Mouse (Mus musculus) lung, postnatal 14 days (tissue): ENCODE measurements around the gene Arhgap23.
A peak's percentile ranks its signal among the peaks of the same experiment; 100 is the strongest.

ENCODE experiments used
- DNase-seq: peaks from one replicate; pipeline ENCODE4 v3.0.0; 2021

Arhgap23 gene

GRCm38 (mm10) chr11:97406094-97406951 lies 9.0 kb upstream of the Arhgap23 start:
- no peak for DNase-seq

DNA sequence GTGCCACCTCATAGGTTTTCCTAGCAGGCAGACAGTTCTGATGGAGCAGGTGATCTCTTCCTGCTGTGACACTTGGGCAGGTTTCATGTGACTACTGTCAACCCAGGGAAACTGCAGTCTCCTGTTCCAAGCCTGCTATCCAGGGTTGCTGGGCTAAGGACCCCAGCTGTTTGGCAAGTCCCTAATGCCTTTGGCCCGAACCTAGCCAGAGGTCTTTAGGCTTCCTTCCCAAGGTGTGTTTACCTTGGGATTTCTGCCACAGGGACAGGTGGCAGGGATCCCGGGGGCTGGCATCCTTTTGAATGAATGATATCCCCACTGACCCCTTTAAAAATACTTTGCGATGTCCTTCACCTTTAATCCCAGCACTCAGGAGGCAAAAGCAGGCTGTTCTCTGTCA lies 7.9 kb upstream of the Arhgap23 start:
- no peak for DNase-seq

- DNase-seq, result peak; percentile 91
Measured at GRCm38 (mm10) chr11:97408171-97408570, 7.2 kb upstream of the Arhgap23 start.

DNA sequence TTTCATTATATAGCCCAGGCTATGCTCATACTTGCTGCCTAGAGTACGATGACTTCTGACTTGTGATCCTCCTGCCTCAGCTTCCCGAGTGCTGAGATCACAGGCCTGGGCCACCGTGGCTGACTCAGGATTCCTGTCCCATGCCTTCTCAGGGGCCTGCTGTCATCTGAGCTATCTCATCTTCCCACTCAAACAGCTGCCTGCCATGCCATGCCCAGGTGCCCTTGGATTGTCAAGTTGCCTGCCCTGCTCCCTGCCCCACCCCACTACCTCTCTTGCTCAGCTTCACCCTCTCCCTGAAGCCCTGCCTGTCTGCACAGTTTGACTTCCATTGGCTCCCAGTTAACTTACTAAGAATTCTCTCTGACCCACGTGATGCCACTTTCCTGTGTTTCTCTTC lies 4.4 kb upstream of the Arhgap23 start:
- no peak for DNase-seq

DNA sequence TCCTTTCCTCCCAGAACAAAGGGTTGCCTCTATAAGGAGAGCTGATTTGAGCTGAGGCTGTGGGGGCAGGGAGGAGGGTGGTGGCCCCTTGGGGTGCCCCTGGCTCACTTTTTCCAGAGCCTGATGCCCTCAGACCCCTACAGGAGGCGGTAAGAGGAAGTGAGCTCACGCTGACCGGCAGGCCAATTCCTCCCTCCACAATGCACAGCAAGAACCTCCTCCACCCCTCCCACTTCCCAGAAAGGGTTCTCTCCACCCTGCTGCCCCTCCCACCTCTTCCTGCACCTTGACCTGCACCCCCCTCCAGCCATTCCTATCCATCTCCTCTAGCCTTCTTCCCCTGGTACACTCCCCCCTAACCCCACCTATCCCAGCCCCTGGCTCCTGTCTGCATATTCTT lies 3.2 kb upstream of the Arhgap23 start:
- peak; percentile 41 for DNase-seq

DNA sequence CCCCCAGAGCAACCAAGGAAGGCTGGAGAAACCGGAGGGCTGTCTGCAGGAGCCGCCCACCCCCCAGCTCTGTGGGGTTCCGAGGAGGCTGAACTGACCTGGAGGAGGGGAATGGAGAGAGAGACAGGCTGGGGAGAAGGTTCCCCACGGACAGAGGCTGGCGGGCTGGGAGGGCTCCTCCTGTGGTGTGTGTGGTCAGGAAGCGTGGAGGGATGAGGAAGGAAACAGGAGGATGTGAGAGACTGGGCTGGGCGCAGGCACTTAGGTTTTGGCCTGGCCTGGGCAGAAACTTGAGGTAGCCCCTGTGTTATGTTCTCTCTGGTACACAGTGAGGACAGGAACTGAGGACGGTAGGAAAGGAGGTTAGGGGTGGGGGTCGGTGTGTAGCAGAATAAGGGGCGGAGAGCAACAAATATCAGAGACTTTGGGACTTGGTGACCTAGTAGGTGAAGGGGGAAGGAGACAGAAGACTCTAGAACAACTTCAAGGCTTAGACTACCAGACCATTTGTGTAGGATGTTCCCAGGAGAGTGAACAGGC lies 2.5 kb upstream of the Arhgap23 start:
- no peak for DNase-seq

DNA sequence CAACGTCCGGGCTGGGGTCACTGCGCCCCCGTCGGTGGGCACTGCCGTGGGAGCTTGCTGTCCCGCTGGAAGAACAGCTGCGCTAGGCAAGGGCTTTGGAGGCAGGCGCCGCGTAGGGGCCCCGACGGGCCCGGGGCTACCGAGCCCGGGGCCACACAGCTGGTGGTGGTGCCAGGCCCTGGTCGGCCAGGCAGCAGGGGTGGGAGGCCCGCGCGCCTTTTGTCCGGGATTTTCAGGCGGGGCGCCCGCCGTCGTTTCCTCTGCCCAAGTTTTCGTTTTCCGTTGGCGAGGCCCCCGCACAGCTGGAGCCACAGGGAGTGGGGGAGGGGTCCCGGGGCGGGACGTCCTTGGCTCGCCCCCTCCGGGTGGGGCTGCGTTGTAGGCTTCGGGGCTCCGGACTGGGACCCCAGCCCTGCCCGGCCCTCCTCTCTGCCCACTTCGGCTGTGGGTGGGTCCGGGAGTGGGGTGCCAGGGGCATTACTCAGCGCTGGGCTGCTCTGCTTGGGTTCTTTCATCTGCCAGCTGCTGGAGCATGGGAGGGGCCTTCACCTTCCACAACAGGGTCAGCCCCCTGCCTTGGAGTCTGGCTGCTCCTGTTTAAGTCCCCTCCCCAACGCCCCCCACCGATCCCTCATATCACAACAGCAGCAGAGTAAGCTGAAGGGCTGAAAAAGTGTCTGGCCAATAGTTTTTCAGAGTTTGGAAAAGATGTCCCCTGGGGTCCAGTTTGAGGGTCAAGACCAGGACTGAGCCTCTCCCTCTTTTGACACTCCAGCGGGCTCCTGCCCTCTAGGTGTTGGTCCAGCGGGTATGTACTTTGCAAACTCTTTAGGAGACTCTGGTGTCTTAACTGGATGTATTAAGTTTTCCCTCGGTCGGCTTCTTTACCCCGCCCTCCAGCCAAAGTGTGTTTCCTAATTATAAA lies 641 bp downstream of the Arhgap23 start:
- peak; percentile 65 for DNase-seq

DNA sequence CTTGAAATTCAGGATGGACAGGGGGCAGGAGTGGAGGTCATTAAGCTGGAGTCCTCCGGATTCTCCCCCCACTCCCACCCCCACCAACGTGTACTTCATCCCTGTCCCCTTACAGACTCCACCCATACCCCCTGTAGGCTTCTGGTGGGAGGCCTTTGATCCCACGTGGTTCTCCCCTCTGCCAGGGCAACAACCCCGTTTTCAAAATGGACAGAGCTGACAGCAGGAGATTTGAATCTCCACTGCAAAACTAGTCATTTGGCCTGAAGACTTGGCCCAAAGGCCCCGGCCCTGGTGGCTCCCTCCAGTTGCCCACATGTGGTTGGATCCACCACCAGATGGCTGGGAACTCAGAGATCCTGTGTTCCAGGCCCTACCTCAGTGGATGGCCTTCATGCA lies 1.3 kb downstream of the Arhgap23 start:
- DNase-seq, result no peak

- DNase-seq, result no peak
Measured at GRCm38 (mm10) chr11:97418834-97419539, 3.7 kb downstream of the Arhgap23 start.

- no peak for DNase-seq
Measured at GRCm38 (mm10) chr11:97419540-97419900, 4.2 kb downstream of the Arhgap23 start.

- DNase-seq, result no peak
Measured at GRCm38 (mm10) chr11:97422507-97422906, 7.2 kb downstream of the Arhgap23 start.

DNA sequence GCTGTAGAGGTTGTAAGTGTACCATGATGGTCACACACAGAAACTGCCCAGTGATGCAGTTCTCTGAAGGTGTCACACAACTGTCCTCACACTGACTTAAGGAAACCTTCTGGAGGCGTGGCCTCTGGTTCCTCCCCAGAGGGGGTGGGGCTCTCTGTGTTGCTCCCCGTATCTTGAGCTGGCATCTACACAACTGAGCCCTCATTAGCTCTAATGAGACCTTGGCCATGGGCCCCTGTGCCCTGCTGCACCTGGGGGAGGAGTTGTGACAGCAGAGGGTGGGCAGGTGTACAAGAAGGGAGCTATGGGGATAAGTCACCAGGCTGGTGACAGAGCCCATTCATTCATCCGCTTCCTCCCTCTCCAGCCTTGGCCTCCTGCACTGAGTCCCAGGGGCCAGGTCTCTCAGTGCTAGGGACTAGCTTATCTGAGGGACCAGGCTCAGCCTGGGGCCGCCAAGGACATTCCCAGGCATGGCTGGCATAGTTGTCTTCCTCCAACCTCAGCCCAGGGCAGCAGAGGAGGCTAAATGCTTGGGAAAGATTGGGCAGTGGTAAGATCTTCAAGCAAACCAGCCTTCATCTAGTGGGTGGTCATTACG lies 8.9 kb downstream of the Arhgap23 start:
- no peak for DNase-seq

GRCm38 (mm10) chr11:97424802-97425201 lies 9.5 kb downstream of the Arhgap23 start:
- no peak for DNase-seq

- DNase-seq, result peak; percentile 78
Measured at GRCm38 (mm10) chr11:97427794-97428725, 12.7 kb downstream of the Arhgap23 start.

DNA sequence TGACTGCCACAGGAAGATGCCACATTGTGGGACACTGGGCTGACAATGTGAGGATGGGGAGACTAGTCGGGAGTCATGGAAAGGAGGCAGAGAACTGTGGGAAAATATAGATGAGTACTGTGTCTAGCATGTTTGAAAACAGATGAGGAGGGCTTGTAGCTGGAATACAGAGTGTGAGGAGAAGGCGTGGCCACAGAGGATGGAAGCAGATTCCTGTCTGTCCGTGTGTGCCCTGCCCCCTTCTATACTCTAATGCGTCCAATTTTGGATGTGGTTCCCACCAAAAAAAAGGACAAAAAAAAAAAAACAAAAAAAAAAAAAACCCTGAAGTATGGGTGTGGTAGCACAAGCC lies 13.4 kb downstream of the Arhgap23 start:
- DNase-seq, result no peak

DNA sequence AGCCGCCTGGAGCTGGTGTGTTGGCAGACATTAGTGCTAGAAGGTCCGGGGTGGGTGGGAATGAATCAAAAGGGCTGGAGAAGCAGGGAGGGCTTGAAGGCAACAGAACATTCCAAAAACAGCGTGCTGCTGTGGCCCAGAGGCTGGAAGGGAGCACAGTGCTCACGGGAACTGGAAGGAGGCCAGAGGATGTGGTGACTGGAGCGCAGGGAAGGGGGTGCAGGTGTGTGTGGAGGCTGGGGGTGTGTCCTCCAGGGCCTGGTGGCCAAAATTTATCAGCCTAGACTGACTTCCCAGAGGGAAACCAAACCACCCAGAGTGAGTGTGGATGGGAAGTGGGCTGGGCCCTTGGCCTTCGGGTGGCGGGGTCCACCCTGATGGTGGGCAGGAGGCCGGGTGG lies 14.3 kb downstream of the Arhgap23 start:
- DNase-seq, result no peak

DNA sequence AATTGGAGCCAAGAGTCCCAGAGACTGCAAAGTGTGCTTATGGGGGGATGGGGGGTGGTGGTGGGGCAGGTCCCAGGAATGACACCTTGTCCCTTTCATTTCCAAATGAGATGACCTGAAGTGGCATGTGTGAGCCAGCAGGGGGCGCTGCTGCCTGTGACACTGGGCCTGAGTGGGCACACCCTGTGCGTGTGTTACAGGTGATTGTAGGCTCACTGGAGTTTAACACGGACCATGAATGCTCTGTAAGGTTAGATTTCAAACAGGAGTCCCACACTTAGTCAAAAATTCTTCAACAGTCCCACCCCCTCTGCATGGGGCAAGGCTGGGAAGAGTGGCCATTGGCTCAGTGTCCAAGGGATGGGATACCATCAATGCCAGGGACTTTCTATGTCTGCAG lies 16.7 kb downstream of the Arhgap23 start:
- DNase-seq, result peak; percentile 82

DNA sequence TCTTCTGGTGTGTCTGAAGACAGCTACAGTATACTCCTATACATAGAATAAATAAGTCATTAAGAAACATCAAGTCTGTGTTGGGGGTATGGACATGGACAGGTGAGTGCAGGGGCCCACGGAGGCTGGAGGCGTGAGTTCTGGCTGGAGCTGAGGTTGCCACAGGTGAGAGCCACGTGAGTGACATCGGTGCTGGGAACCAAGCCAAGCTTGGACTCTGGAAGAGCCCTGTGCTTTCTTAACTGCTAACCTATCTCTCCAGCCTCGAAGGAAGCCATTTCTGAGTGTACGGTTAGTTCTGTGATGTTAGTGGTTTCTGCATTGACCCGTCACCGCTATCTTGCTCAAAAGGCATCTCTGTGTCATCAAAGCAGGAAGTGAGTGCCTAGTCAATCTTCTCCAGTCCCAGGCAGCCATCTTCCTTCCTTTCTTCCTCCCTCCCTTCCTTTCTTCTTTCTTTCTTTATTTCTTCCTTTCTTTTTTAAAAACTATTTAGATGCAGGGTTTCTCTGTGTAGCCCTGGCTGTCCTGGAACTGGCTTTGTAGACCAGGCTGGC lies 17.7 kb downstream of the Arhgap23 start:
- DNase-seq, result no peak

DNA sequence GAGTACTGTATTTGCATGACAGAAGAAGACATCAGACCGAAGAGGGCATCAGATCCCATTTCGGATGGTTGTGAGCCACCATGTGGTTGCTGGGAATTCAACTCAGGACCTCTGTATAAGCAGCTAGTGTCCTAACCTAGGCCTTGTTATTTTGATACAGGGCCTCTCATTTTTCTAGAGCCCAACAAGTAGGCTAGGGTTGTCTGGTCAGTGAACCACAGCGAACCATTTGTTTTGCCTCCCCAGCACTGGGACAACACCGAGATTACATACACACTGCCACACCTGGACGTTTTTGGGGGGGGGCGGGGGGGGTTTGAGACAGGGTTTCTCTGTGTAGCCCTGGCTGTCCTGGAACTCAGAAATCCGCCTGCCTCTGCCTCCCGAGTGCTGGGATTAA lies 18.8 kb downstream of the Arhgap23 start:
- DNase-seq, result no peak

- DNase-seq, result peak; percentile 90
Measured at GRCm38 (mm10) chr11:97434704-97435454, 19.5 kb downstream of the Arhgap23 start.
